Mouse (Mus musculus) small intestine, adult 2 months (tissue): ENCODE measurements around the gene Maml3.

ENCODE experiments used
- CTCF ChIP-seq: fragments of 200-500 bp; IDR thresholded peaks from 2 replicates; pipeline ENCODE4 v1.5.1; 2012; ENCODE audit warnings: low read depth, mild to moderate bottlenecking, control low read depth, inconsistent platforms, low read length, moderate library complexity, mixed read lengths; ENCODE audit not compliant: insufficient replicate concordance, insufficient read length; ENCODE audit errors: extremely low read depth
- POLR2A ChIP-seq: fragments of 200-500 bp; IDR thresholded peaks from 2 replicates; pipeline ENCODE4 v1.6.1; 2012; ENCODE audit warnings: low read depth, mild to moderate bottlenecking, control low read depth, inconsistent platforms, low read length, moderate library complexity

DNA sequence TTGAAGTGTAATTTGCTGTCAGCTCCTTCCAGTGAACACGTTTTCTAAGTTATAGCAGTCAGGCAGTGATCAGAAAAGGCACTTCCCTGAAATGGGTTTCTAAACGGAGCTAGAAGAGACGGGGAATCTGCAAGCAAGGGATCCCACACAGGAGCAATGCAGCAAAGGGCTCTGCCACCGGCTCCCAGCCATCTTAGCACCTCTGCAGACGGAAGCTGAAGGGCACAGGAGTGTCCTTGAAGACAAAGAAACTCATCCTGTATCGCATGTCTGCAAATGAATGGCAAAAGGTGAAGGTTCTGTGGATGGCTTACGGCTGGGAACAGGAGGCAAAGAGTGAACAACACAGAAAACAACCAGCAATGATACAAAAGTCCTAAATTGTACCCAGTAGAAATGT lies 319.1 kb downstream of the Maml3 start:
- TF ChIP-seq CTCF, result no peak
- no peak for TF ChIP-seq POLR2A
